Mouse (Mus musculus) embryo, embryonic 11 days (tissue): ENCODE results near the gene Dnaja2.
A peak's percentile ranks its signal among the peaks of the same experiment; 100 is the strongest.

Source experiments
- DNase-seq: peaks from one replicate; pipeline ENCODE4 v3.0.0-alpha.2; 2015

Gene Dnaja2

DNA sequence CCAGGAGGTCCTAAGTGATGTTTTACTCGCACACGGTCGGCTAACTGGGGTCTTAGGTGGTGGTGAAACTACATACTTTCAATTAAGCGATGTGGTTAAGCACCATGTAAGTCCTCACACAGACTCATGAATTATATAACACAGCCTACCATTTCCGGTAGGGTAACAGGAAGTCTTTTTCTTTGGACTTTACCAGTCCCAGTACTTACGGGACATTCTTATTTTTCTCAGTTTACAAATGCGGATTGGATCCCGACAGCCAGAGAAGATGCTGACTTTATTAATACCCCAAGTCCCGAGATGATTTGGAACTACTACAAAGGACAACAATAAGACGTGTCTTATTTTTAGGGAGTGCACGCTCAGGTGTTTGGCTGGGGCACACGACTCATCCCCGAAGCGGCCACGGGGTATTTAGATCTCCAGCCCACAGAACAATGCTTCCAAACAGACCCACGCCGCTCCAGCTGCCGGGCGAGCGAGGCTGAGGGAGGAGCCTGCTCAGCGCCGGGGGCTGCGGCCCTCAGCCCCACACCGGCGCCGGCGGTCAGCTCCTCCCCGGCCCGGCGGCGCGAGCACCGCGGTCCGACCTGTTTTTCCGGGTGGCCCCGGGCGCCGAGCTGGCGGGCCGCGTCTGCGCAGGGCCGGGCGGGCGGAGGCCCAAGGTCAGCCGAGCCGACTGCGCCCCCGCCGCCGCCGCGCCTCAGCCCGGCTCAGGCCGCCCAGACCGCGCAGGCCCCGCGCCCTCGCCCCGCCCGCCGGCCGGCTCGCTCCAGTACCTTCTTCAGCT, 558 bp downstream of the Dnaja2 start:
- peak; percentile 64 for DNase-seq

DNA sequence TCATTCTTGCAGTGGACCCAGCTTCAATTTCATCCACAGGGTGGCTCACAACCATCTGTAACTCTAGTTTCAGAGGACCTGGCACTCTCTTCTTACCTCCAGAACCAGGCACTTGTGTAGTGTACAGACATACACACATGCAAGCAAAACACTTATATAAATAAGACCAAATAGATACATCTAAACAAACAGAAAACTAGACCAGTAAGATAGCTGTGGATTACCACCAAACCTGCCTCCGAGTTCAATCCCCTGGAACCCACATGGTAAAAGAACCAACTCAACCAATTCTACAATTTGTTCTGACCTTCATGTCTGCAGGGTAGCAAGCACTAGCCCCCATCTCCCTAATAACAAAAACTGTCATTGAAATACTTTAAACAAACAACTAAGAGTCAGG, 3.2 kb downstream of the Dnaja2 start:
- no peak for DNase-seq

- DNase-seq: no peak
Observed at GRCm38 (mm10) chr8:85536332-85536731, 18.8 kb downstream of the Dnaja2 start.

DNA sequence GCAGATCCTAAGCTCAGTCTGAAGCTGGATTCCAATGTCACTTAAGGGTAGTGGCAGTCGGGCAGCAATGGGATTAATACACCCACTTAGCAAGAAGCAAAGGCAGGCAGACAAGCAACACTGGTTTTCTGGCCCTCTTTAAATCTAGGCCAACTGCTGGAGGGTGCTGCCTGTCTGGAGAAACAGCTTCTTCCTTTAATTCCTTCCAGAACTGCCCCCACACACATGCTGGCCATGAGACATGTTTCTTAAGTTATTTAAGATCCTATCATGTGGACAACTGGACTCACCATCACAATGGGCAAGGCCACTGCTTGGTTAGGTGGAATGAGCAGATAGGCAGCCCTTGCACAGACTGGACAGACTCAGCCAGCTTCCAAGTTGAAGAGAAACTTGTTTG, 21.0 kb downstream of the Dnaja2 start:
- no peak for DNase-seq

DNA sequence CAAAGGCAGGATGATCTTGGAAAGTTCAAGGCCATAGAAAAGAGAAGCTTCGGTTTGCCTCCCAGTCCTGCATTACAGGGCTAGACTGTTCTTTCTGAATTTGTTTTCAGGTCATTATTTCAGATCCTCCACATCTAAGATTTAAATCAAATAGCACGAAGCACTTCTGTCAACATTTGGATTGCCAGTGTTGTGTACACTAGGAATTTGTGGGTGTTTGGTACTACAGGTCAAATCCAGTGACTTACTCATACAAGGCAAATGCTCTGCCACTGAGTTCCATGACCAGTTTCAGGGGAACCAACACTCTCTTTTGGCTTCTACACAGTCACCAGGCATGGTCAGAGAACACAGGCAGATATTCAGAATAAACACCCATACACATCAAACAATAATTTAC, 21.7 kb downstream of the Dnaja2 start:
- no peak for DNase-seq

DNA sequence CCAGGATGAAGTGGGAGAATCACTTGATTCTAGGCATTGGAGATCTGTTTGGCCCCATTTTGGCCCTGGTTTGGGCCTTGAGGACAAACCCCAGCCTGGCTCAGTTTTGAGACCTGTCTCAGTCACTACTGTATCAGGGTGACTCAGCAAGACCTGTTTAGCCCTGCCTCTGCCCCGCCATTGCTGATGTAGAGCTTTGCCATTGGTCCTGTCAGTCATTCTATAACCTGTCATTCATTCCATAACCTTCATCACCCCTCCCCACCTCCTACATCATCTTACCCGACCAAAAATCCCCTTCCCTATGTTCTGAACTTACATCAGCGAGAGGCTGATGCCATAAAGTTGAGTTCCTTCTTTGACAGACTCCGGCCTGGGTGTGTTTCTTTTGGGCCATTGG, 22.3 kb downstream of the Dnaja2 start:
- no peak for DNase-seq

- DNase-seq: no peak
Observed at GRCm38 (mm10) chr8:85531471-85531870, 23.7 kb downstream of the Dnaja2 start.

DNA sequence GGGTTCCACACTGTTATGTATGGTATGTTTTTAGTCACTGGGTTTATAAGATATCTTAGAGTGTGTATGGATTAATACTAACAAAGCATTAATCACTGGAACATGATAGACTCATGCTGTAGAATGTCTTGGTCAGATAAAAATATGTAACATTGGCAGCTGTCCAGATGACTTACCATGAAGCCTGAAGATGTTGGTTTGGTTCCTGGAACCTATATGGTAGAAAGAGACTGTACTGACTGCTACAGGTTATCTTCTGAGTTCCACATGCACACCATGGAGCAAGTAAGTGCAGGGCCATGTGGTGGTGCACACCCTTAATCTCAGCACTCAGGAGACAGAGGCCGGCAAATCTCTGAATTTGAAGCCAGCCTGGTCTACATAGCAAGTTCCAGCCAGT, 24.4 kb downstream of the Dnaja2 start:
- DNase-seq: no peak

- no peak for DNase-seq
Observed at GRCm38 (mm10) chr8:85528959-85529358, 26.2 kb downstream of the Dnaja2 start.

DNA sequence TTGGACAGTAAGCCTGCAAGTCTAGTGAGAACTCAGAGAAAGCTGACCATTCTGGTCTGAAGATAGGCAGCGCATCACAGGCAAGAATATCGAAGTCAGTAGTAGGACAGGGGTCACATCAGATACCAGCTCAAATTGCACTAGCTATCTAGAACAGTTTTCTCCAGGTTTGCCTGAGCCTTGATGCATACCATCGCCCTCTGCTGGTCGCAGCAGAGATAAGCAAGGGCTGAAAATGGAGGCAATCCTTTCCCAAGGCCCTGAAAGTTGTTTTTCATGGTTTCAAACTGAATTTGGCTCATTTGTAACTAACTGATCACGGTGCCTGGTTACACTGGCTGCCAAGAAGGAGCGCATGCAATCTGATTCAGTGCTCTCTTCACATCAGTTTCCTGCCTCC, 29.0 kb downstream of the Dnaja2 start:
- peak; percentile 77 for DNase-seq

GRCm38 (mm10) chr8:85524086-85524485, 31.1 kb downstream of the Dnaja2 start:
- DNase-seq: no peak

DNA sequence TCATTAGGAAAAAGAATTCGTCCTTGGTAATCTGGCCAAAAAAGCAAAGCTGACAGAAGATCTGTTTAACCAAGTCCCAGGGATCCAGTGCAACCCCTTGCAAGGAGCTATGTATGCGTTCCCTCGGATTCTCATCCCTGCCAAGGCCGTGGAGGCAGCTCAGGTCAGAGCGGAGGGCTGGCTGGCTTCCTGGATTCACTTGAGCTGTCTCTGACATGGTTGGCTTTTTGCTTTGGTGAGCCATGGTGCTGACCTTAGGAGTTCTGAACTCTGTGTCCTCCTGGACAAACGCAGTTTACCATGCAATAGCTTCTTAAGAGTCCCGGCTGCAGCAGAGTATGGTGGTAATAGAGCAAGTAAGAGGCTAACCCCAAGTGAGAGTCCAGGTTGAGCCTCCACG, 33.8 kb downstream of the Dnaja2 start:
- DNase-seq: no peak

DNA sequence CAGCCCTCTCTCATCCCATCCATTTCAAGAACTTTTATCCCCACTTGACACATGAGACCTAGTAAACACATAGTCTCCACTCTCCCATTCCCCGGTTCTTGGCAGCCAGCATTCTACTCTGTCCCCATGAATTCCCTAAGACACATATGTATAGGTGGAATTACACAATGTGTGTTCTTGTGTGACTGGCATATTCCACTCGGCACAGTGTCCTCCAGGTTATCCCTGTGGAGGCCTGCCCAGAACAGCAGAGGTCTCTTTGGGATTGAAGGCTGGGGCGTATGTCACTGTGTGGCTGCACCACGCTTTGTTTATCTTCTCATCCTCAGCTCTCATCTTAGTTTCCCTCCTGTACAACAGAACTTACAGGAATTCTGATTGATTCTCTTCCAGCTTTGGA, 34.6 kb downstream of the Dnaja2 start:
- DNase-seq: no peak

DNA sequence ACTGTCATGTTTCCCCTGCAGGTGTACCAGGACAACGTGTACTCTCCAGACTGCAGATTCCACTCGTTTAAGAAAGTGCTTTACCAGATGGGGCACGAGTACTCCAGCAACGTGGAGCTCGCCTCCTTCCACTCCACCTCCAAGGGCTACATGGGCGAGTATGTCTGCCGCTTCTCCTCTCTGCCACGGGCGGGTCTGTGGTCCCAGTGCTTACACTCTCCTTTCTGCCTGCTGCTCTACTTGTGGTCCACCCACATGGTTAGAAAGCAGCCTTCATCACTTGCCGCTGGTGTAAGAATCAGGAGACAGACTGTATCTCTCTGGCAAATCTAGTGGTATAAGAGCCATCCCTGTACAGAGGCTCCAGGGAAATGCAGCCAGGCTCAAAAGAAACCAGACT, 37.2 kb downstream of the Dnaja2 start:
- no peak for DNase-seq

DNA sequence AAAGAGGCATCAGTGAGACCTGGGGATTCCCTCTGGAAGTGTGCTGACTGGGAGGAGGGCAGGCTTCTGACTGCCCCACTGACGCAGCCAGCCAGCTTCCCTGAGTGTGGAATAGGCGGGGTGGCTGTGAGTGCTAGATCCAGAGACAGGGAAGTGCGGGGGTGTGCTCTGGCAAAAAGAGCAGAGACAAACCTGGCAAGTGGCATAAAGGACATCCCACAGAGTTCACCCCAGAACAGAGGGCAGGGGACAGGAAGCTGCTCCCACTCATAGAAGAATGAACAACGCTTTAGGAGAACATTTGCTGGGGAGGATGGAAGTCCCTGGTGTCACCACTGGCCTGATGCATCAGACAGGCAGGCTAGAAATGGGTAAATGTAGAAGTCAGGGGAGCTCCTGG, 37.8 kb downstream of the Dnaja2 start:
- no peak for DNase-seq

- DNase-seq: no peak
Observed at GRCm38 (mm10) chr8:85515391-85515790, 39.8 kb downstream of the Dnaja2 start.

- no peak for DNase-seq
Observed at GRCm38 (mm10) chr8:85513283-85513682, 41.9 kb downstream of the Dnaja2 start.

DNA sequence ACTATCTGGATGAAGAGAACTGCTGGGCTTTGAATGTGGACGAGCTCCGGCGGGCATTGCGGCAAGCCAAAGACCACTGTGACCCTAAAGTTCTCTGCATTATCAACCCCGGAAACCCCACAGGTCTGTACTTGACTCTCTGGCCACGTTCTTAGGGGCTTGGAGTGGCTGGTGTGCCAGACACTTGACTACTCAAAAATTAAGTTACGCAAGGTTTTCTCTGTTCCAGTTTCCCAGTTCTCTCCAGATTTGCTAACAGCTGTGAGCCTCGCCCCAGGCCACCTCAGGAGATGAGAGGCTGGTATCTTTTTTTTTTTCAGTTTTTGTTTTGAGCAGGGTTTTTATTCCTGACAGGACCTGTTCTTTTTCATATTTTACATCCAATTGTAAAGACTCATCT, 42.9 kb downstream of the Dnaja2 start:
- DNase-seq: no peak

- no peak for DNase-seq
Observed at GRCm38 (mm10) chr8:85508661-85509060, 46.5 kb downstream of the Dnaja2 start.

GRCm38 (mm10) chr8:85506620-85507019, 48.5 kb downstream of the Dnaja2 start:
- no peak for DNase-seq

DNA sequence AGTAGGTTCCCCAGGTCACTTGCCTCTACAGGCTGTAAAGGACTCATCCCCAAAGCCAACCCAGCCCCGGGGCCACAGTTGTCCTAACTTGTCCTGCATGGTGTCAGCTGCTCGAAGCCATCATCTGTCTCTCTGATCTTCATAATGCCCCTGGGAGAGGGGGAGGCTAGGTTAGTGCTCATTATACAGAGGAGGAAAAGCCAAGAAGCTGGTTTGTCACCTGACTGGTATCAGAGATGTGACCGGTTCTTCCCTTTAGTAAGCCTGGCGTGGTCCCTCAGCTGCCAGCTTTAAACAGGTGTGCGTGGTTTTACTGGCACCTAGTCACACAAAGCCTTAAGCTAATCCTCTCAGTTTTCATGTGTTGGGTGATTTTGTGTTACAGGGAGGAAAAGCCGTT, 50.4 kb downstream of the Dnaja2 start:
- no peak for DNase-seq

GRCm38 (mm10) chr8:85503065-85503464, 52.1 kb downstream of the Dnaja2 start:
- DNase-seq: no peak

DNA sequence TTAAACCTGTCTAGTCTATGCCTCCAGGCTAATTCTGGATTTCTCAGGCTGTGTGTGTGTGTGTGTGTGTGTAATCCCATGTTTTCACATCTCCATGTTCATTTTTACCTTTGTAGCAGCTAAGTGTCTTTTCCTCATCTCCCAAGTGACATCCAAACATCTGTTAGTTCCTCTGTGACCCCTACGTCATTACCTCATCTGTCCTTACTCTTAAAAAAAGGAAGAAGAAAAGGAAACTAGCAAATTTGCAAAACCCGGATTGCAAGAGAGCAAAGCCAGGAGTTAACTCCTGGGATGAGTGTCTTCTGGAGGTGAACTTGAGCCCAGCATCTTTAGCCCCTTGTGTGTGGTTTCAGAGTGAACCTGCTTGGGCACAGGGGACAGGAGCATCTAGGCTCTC, 52.8 kb downstream of the Dnaja2 start:
- DNase-seq: no peak

- DNase-seq: no peak
Observed at GRCm38 (mm10) chr8:85500955-85501685, 54.0 kb downstream of the Dnaja2 start.

DNA sequence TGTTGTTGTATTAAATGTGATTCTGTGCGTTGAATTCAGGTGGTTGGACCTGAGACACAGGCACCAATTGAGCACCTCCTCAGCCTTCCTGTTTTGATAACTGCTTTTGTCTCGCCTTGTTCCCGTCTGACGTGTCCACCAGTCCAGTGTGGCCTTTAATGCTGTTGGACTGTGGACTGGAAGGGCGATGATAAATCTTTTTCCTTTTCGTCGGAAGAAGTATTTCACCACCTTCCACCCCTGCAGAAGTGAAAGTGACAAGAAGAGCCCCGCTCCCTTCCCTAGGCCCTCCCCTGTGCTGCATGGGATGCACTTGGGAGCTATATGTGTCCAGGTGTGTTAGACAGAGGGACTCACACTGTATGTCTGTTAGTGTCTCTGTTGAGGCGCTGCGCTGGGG, 54.7 kb downstream of the Dnaja2 start:
- no peak for DNase-seq
